In genomic region chr9:71133190-71133589, GRCm38 (mm10) we compare ENCODE assay signal across 17 mouse cellular contexts.
"Had no signal": no experiment of that assay in that cellular context is flagged by ENCODE, and none has a peak within 500 bp of the region (broad histone marks: within the 10 kb centered on the region; RNA-seq: fewer than 3 reads in every experiment).

No protein-coding gene starts in this region.

- DNase-seq: kidney, adult 2 months; kidney, postnatal 25 days; layer of hippocampus, adult 9-11 months; lung, postnatal 10 days; lung, postnatal 36 days; thymus, adult 18-20 months; thymus, postnatal 4 days had no signal

- H3K9ac ChIP-seq: limb, embryonic 13.5 days; liver, embryonic 14.5 days; lung, embryonic 15.5 days; midbrain, embryonic 13.5 days had no signal

- H3K36me3 ChIP-seq: limb, embryonic 10.5 days; limb, embryonic 13.5 days; lung, embryonic 15.5 days; midbrain, embryonic 10.5 days; midbrain, embryonic 13.5 days had no signal

- ATAC-seq: midbrain, embryonic 13.5 days; midbrain, embryonic 16.5 days had no signal

- H3K4me3 ChIP-seq: layer of hippocampus, adult 2 months; limb, embryonic 10.5 days; limb, embryonic 13.5 days; lung, embryonic 15.5 days; megakaryocyte, embryonic 14.5 days; midbrain, embryonic 10.5 days; midbrain, embryonic 13.5 days had no signal

- H3K27me3 ChIP-seq: limb, embryonic 13.5 days; lung, embryonic 15.5 days; midbrain, embryonic 13.5 days had no signal

- H3K9me3 ChIP-seq: limb, embryonic 10.5 days; limb, embryonic 13.5 days; lung, embryonic 15.5 days; megakaryocyte, embryonic 14.5 days; midbrain, embryonic 10.5 days; midbrain, embryonic 13.5 days had no signal

- H3K4me1 ChIP-seq: limb, embryonic 10.5 days; limb, embryonic 13.5 days; lung, embryonic 15.5 days; midbrain, embryonic 10.5 days; midbrain, embryonic 13.5 days had no signal

- H3K4me2 ChIP-seq: limb, embryonic 13.5 days; lung, embryonic 15.5 days; midbrain, embryonic 13.5 days had no signal

- H3K27ac ChIP-seq: kidney, postnatal 0 days; layer of hippocampus, adult 2 months; limb, embryonic 10.5 days; limb, embryonic 13.5 days; liver, embryonic 14.5 days; lung, embryonic 15.5 days; midbrain, embryonic 10.5 days; midbrain, embryonic 13.5 days had no signal
